In genomic region chr7:105751491-105752433, GRCm38 (mm10) we compare ENCODE assay signal across 7 mouse cellular contexts. TPM values are rescaled to one million over a fixed set of nuclear protein-coding genes. Genes with fewer than 3 reads are reported as not detected.
DNase-seq lines count a peak whose midpoint lies in the region; ATAC-seq lines count a peak whose summit lies in the region.

Tpp1 (minus strand) TSS chr7:105752235.

- H3K27ac ChIP-seq in intestine, embryonic 15.5 days, result peak within 1 kb of the TSS; percentile 39; the same call in 1 of the 2 replicates
- peak within 1 kb of the TSS; percentile 88 for H3K27ac ChIP-seq in midbrain, embryonic 10.5 days (replicated peaks)

- H3K9me3 ChIP-seq in intestine, embryonic 15.5 days, result no peaks in the 10 kb centered on the region
- H3K9me3 ChIP-seq in midbrain, embryonic 10.5 days (replicated peaks), result no peaks in the 10 kb centered on the region

- no peaks in the 10 kb centered on the region for H3K4me1 ChIP-seq in intestine, embryonic 15.5 days (replicated peaks)
- H3K4me1 ChIP-seq in midbrain, embryonic 10.5 days, result peaks cover 15% of the 10 kb centered on the region

- H3K27me3 ChIP-seq in intestine, embryonic 15.5 days (replicated peaks), result no peaks in the 10 kb centered on the region
- H3K27me3 ChIP-seq in midbrain, embryonic 10.5 days (ENCODE audit: low read depth, poor library complexity, severe bottlenecking), result no peaks in the 10 kb centered on the region

- peak; percentile 95 for ATAC-seq in intestine, embryonic 15.5 days

- peak within 1 kb of the TSS; percentile 63 for H3K9ac ChIP-seq in intestine, embryonic 15.5 days

- intact Hi-C loops in gastrocnemius, postnatal 36 days (cut with DNase I), result no loop called here
- intact Hi-C loops in left cerebral cortex, postnatal 25 days (cut with DNase I), result loop anchor here (2.0 kb wide), 1 partner anchor 59 kb away; the partner anchor contains the start of gene Mrpl17

- H3K36me3 ChIP-seq in intestine, embryonic 15.5 days, result peaks cover 20% of the 10 kb centered on the region; the same call in 1 of the 2 replicates
- H3K36me3 ChIP-seq in midbrain, embryonic 10.5 days, result peaks cover 73% of the 10 kb centered on the region

- DNase-seq in adrenal gland, adult 18-20 months (ENCODE audit: low spot score in 2 of 2), result peak; percentile 79 to 81
- peak; percentile 91 for DNase-seq in embryo, embryonic 11 days
- DNase-seq in gastrocnemius, postnatal 36 days, result peak; percentile 82 to 84
- peak; percentile 95 to 98 for DNase-seq in left cerebral cortex, postnatal 25 days (ENCODE audit: low spot score in 2 of 2)
- peak; percentile 89 for DNase-seq in midbrain, embryonic 10.5 days (ENCODE audit: low spot score)
- peak; percentile 81 for DNase-seq in right cerebral cortex, postnatal 4 days

- 17% methylated on average over 20 of the region's 20 CpGs for WGBS in intestine, embryonic 15.5 days
- WGBS in midbrain, embryonic 10.5 days, result 26% methylated on average over 20 of the region's 20 CpGs

- H3K4me3 ChIP-seq in intestine, embryonic 15.5 days (replicated peaks), result peak within 1 kb of the TSS; percentile 57
- H3K4me3 ChIP-seq in midbrain, embryonic 10.5 days, result peak within 1 kb of the TSS; percentile 72

- H3K4me2 ChIP-seq in intestine, embryonic 15.5 days (replicated peaks), result peak within 1 kb of the TSS; percentile 71

RNA-seq across cellular contexts. Expression of gene Tpp1, which starts in this region (rescaled TPM):
- 100 to 1,000 TPM in 1 of 2 experiments, 10 to 100 TPM in 1; 91.0 to 112 TPM for total RNA-seq in adrenal gland, adult 18-20 months (2021)
- total RNA-seq in gastrocnemius, postnatal 36 days (2021), result 10 to 100 TPM; 37.0 to 40.7 TPM
- 109 TPM in 2 replicates for polyA plus RNA-seq in intestine, embryonic 15.5 days (2015; fragmentation: Nextera tagmentation; extraction: Ambion mirVana)
- 10 to 100 TPM; 54.2 to 60.3 TPM for total RNA-seq in left cerebral cortex, postnatal 25 days (2021)
- polyA plus RNA-seq in midbrain, embryonic 10.5 days (2016; fragmentation: Nextera tagmentation; extraction: Ambion mirVana), result 66.1 and 66.9 TPM in 2 replicates

Comparison
In these comparisons a context has a peak if more than half of its experiments do, and no peak if none do; other contexts are left out.
1. Peak in every context shown above with its lines: DNase-seq, ATAC-seq, H3K4me3 ChIP-seq and H3K27ac ChIP-seq.